Mouse (Mus musculus) heart, embryonic 11.5 days (tissue): ENCODE measurements around the gene Slc24a2. TPM values are rescaled to one million over a fixed set of nuclear protein-coding genes. Genes with fewer than 3 reads are reported as not detected.

ENCODE experiments used
- ATAC-seq: fragments of 200-750 bp; cut with Nextera tagmentation; replicated peaks from 2 replicates; pipeline ENCODE4 v1.8.0; 2017; ENCODE audit warnings: moderate library complexity; ENCODE audit not compliant: insufficient number of reproducible peaks, low FRiP score, low TSS enrichment
- H3K27ac ChIP-seq: fragments of 300-500 bp; sonication (generic); 2 replicates; pipeline ENCODE4 v1.5.1; 2014; ENCODE audit warnings: mild to moderate bottlenecking, low read depth, low read length
- H3K27me3 ChIP-seq: fragments of 300-500 bp; sonication (generic); 2 replicates; pipeline ENCODE4 v1.6.1; 2014; ENCODE audit warnings: mild to moderate bottlenecking, low read length, mixed read lengths; ENCODE audit not compliant: control insufficient read depth, insufficient read depth
- H3K36me3 ChIP-seq: fragments of 300-500 bp; sonication (generic); 2 replicates; pipeline ENCODE4 v1.6.1; 2014; ENCODE audit warnings: mild to moderate bottlenecking, low read length, moderate library complexity, mixed read lengths; ENCODE audit not compliant: control insufficient read depth, insufficient read depth
- H3K4me1 ChIP-seq: fragments of 300-500 bp; sonication (generic); 2 replicates; pipeline ENCODE4 v1.6.1; 2014; ENCODE audit warnings: low read length; ENCODE audit not compliant: control insufficient read depth, insufficient read depth
- H3K4me2 ChIP-seq: fragments of 300-500 bp; sonication (generic); 2 replicates; pipeline ENCODE4 v1.6.1; 2014; ENCODE audit warnings: mild to moderate bottlenecking, moderate library complexity
- H3K4me3 ChIP-seq: fragments of 300-500 bp; sonication (generic); 2 replicates; pipeline ENCODE4 v1.5.1; 2014; ENCODE audit warnings: low read depth, low read length
- H3K9ac ChIP-seq: fragments of 300-500 bp; sonication (generic); 2 replicates; pipeline ENCODE4 v1.6.1; 2014; ENCODE audit warnings: mild to moderate bottlenecking, low read depth, low read length, moderate library complexity
- H3K9me3 ChIP-seq: fragments of 300-500 bp; sonication (generic); replicated peaks from 2 replicates; pipeline ENCODE4 v1.6.1; 2016; ENCODE audit warnings: low read length; ENCODE audit not compliant: control insufficient read depth
- whole genome bisulfite sequencing: fragments of 180-500 bp; shearing (Covaris S2); extraction: QIAGEN DNeasy Blood & Tissue Kit; methylation state at CpG from one replicate; pipeline ENCODE4 v1.1.7; 2014; ENCODE audit not compliant: insufficient replicate concordance; 5-methylcytosine and 5-hydroxymethylcytosine counted together
- polyA plus RNA-seq: library from polyadenylated mRNA; unstranded; fragments of >200 nt; fragmentation: Nextera tagmentation; extraction: Ambion mirVana; gene quantifications from 2 replicates; pipeline ENCODE4 v1.2.1, GENCODE M21; 2014

Slc24a2 gene
- polyA plus RNA-seq, 1 experiment from 2014 or later: 6.5 TPM

DNA sequence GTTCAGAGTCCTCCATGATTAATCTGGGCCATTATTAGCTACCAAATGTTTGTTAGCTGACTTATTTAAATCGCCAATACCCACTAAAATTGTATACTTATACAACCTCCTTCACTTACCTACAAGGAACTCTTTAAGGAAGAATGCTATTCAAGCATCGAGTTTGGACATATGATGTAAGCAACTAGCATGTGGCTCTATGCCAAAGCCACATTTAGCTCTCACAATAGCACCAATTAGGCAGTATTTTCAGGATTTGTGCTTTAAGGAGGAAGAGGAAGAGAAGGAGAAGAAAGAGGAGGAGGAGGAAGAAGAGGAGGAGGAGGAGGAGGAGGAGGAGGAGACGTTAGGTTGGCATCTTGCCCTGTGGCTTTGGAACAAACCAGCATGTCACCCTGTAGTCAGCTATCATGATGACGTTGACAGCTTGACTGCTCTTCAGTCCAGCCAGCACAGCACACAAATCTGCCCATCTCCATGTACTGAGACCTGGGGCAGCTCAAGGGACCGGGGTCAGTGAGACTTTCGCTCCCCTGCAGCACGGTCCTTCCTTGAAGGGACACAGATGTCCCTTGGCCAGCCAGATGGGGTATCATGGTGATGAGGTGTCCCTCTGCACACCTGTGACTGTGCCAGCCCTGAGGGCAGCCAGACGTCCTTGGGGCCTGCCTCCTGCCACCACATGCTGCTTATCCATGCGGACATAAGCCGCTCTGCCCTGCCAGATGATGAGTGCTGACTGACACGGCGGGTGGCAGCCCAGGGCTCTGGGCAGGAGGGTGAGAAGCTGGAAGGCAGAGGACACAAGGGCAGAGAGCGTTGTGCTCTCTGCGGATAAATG, 203.7 kb downstream of the Slc24a2 start:
- no peaks in the 10 kb centered on the region for H3K27me3 ChIP-seq
- H3K27ac ChIP-seq: no peak overlapping the region
- H3K9me3 ChIP-seq: no peaks in the 10 kb centered on the region
- no peaks in the 10 kb centered on the region for H3K4me1 ChIP-seq
- H3K4me3 ChIP-seq: no peak overlapping the region
- H3K9ac ChIP-seq: no peak overlapping the region
- no peak for ATAC-seq
- H3K4me2 ChIP-seq: no peak overlapping the region
- no peaks in the 10 kb centered on the region for H3K36me3 ChIP-seq
- 68% methylated on average over 14 of the region's 14 CpGs for WGBS

DNA sequence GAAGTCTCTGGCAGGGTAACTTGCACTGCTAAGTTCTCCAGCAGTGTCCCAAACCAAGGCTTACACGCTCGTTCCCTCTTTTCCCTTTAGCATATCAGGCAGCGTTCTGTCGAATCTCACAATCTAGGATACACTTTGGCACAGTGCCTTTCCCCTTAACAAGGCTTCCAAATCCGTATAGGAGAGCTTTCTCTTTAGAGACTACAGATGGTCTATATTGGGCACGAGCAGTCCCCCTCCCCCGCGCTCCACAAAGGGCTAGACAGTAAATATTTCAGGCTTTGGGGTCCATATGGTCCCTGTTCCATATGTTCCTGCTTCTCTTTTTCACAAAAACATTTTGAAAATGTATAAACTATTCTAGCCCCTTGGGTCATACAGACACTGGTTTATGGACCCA, 205.7 kb downstream of the Slc24a2 start:
- Histone ChIP-seq H3K27ac (no peak overlapping the region), H3K4me3 (no peak overlapping the region), H3K27me3 (no peaks in the 10 kb centered on the region), H3K9me3 (no peaks in the 10 kb centered on the region), H3K4me2 (no peak overlapping the region), H3K36me3 (no peaks in the 10 kb centered on the region), H3K9ac (no peak overlapping the region), H3K4me1 (no peaks in the 10 kb centered on the region)
- 76% methylated on average over 8 of the region's 8 CpGs for WGBS
- no peak for ATAC-seq

DNA sequence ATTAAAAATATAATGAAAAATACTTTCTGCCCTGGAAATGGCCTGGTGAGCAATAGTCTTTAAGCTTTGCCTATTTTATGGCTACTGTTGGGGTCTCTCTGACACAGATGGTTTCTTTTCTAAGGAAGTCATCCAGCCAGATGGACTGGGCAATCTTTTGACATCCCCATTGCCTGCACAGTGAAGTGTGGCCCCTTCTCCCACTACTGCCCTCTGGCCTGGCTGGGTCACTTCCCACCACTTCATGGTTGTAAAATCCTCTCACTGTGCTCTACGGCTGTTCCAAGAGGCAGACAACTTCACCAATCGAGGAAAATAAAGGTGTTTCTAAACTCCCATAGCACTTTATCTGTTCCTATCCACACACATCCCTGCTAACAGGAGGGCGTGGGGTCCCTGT, 208.7 kb downstream of the Slc24a2 start:
- H3K27me3 ChIP-seq: no peaks in the 10 kb centered on the region

DNA sequence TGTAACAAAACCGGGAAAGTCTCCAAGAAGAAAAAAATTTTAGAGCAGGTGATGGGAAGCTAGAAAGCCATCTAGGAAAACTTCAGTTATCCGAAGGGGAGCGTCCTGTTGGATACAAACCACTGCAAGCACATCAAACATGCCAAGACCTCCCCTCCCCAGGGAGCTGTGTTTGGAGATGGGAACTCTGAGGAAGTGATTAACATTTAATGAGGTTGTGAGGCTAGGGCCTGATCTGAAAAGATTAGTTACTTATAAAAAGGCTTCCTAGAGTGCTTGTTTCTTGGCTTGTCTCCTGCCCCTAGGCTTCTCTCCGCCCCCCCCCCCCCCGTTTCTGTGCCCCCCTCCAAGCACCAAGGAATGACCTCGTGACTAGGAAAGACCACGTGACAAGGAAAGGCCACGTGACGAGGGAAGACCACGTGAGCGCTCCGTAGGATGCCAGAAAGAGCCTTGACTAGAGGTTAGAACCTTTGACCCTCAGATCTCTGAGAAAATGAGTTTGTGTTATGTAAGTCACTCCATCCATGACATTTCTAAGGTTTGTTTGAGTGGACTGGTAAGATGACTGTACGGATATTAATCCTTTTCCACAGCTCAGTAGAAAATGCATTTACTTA, 210.7 kb downstream of the Slc24a2 start:
- no peaks in the 10 kb centered on the region for H3K36me3 ChIP-seq

More for the DNA sequence above, 208.7 kb downstream of the Slc24a2 start:
- Histone ChIP-seq H3K4me2 (no peak overlapping the region), H3K4me1 (no peaks in the 10 kb centered on the region), H3K9ac (no peak overlapping the region), H3K4me3 (no peak overlapping the region), H3K9me3 (no peaks in the 10 kb centered on the region), H3K36me3 (no peaks in the 10 kb centered on the region), H3K27ac (no peak overlapping the region)
- WGBS: 56% methylated on average over 3 of the region's 3 CpGs
- no peak for ATAC-seq

DNA sequence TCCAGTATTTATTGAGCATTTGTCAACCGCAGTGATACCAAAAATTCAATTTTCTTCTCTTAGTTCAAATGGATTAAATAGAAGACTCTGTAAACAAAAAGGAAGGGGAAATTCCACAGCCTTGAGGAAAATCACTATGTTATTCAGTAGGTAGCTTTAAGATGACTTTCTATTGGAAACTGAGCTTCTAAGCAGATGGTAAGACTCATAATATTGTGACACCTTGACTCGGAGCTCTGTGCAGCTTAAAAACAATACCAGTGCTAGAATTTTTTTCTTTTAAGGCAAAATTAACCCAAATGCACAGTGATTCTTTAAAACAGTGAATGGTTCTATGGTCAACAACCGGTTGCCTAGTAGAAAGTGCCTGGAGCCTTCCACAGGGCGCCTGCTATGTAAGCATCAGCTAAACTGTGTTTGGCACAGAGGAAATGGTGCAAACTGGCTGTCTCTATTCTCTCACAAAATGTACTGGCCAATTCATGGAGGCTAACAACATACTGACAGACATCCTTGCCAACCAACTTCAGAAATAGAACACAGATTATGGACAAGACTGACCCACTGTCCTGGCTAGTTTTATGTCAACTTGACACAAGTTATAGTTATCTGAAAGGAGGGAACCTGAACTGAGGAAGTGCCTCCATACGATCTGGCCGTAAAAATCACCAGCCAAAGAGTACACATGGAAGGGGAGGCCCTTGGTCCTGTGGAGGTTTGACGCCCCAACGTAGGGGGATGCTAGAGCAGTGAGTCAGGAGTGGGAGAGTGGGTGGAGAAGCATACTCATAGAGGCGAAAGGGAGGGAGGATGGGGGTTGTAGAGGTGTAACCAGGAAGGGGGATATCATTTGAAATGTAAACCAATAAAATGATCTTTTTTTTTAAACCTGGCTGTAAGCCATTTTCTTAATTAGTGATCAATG, 211.9 kb downstream of the Slc24a2 start:
- no peaks in the 10 kb centered on the region for H3K36me3 ChIP-seq
- H3K4me2 ChIP-seq: no peak overlapping the region
- no peak overlapping the region for H3K9ac ChIP-seq
- H3K27me3 ChIP-seq: no peaks in the 10 kb centered on the region
- WGBS: 77% methylated on average over 9 of the region's 9 CpGs
- ATAC-seq: no peak
- H3K27ac ChIP-seq: no peak overlapping the region
- H3K4me1 ChIP-seq: no peaks in the 10 kb centered on the region
- no peaks in the 10 kb centered on the region for H3K9me3 ChIP-seq
- H3K4me3 ChIP-seq: no peak overlapping the region

More for the DNA sequence above, 210.7 kb downstream of the Slc24a2 start:
- H3K4me1 ChIP-seq: no peaks in the 10 kb centered on the region
- no peaks in the 10 kb centered on the region for H3K27me3 ChIP-seq
- no peak for ATAC-seq
- 63% methylated on average over 13 of the region's 13 CpGs for WGBS
- H3K27ac ChIP-seq: no peak overlapping the region
- no peaks in the 10 kb centered on the region for H3K9me3 ChIP-seq
- H3K4me2 ChIP-seq: no peak overlapping the region
- no peak overlapping the region for H3K4me3 ChIP-seq
- H3K9ac ChIP-seq: no peak overlapping the region

DNA sequence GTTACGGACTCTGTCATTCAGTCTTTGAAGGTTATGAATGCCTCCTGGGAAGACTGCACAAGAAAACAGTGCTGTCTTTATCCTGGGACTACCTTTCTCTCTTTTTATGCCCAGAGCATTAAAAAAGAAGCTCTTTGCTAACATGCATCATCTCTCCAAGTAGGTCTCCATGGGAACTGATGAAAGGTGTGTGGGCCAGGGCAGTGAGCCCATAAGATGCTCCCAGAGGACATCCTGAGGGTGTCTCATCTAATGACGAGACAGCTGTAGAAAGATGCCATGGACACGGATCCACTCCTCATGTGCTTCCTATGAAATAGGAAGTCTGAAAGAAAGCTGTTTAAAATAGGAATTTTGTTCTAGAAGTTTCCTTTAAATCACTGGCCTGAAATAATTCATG, 212.8 kb downstream of the Slc24a2 start:
- no peak for ATAC-seq
- Histone ChIP-seq H3K36me3 (no peaks in the 10 kb centered on the region), H3K9me3 (no peaks in the 10 kb centered on the region), H3K4me1 (peaks cover 3% of the 10 kb centered on the region; the same call in 1 of the 2 replicates), H3K9ac (no peak overlapping the region), H3K27me3 (no peaks in the 10 kb centered on the region), H3K4me2 (no peak overlapping the region), H3K4me3 (no peak overlapping the region), H3K27ac (no peak overlapping the region)
- WGBS: 76% methylated on average over 3 of the region's 3 CpGs

DNA sequence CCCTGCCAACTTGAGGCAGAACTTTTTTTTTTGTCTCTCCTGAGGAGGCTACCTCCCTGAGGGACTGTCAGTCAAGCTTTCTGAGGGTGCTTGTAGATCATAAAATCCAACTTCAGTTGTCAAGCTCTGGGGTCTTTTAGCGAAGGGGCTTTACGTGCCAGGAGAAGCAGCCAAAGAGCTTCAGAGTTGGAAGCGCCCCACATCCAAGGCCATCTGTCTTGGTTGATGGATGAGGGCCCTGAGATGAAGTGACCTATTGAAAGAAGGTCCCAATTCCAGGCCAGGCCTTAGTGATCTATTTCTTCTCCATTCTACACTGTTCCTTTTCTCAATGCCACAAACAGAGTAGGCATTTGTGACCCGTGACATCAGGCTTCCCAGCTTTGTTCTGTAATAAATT, 214.5 kb downstream of the Slc24a2 start:
- no peaks in the 10 kb centered on the region for H3K27me3 ChIP-seq
- no peak overlapping the region for H3K27ac ChIP-seq
- no peak for ATAC-seq
- H3K4me2 ChIP-seq: no peak overlapping the region
- H3K4me1 ChIP-seq: peaks cover 4% of the 10 kb centered on the region; the same call in 1 of the 2 replicates
- WGBS: 80% methylated on average over 4 of the region's 4 CpGs
- H3K9me3 ChIP-seq: no peaks in the 10 kb centered on the region
- no peak overlapping the region for H3K4me3 ChIP-seq
- H3K36me3 ChIP-seq: no peaks in the 10 kb centered on the region
- H3K9ac ChIP-seq: no peak overlapping the region
